Mouse (Mus musculus) MEL (cell line): ENCODE data around the gene Otol1. TPM values are rescaled to one million over a fixed set of nuclear protein-coding genes. Genes with fewer than 3 reads are reported as not detected.

Experiments
- DNase-seq: peaks from one replicate; pipeline ENCODE4 v3.0.0; 2011; ENCODE audit warnings: low read depth, low spot score
- H3K27ac ChIP-seq: 2 replicates; pipeline ENCODE4 v1.5.1; 2012; ENCODE audit warnings: low read depth, mild to moderate bottlenecking, control low read depth, low read length, moderate library complexity; ENCODE audit not compliant: control insufficient read depth
- H3K27me3 ChIP-seq, 2 experiments: fragments of 150-350 bp in 1 of 2; sonication (generic) in 1 of 2; 2 replicates each; pipeline ENCODE4 v1.6.1; 2012; ENCODE audit warnings: low read length in 2 of 2, mild to moderate bottlenecking in 2 of 2, improper control_type of control experiment in 1 of 2, moderate library complexity in 1 of 2; ENCODE audit not compliant: insufficient read depth in 2 of 2, control insufficient read depth in 1 of 2
- H3K36me3 ChIP-seq, 2 experiments: 2 replicates each; pipeline ENCODE4 v1.6.1; 2012 to 2014; ENCODE audit warnings: low read length in 2 of 2, improper control_type of control experiment in 1 of 2, inconsistent platforms in 1 of 2, mild to moderate bottlenecking in 1 of 2; ENCODE audit not compliant: insufficient read depth in 2 of 2, control insufficient read depth in 1 of 2
- H3K4me1 ChIP-seq, 2 experiments: fragments of 150-350 bp in 1 of 2; sonication (generic) in 1 of 2; 2 replicates each; pipeline ENCODE4 v1.6.1; 2012; ENCODE audit warnings: low read length in 2 of 2, improper control_type of control experiment in 1 of 2, mild to moderate bottlenecking in 1 of 2; ENCODE audit not compliant: insufficient read depth in 2 of 2, control insufficient read depth in 1 of 2
- H3K4me3 ChIP-seq, 2 experiments: fragments of 150-350 bp in 1 of 2; sonication (generic) in 1 of 2; 2 replicates each; pipeline ENCODE4 v1.5.1; 2012; ENCODE audit warnings: low read depth in 2 of 2, low read length in 2 of 2, mild to moderate bottlenecking in 2 of 2, moderate library complexity in 2 of 2, control low read depth in 1 of 2, improper control_type of control experiment in 1 of 2; ENCODE audit not compliant: control insufficient read depth in 1 of 2, insufficient read depth in 1 of 2
- H3K79me2 ChIP-seq: 2 replicates; pipeline ENCODE4 v1.6.1; 2012; ENCODE audit warnings: mild to moderate bottlenecking, low read length, moderate library complexity; ENCODE audit not compliant: control insufficient read depth, poor library complexity, insufficient read depth
- H3K9ac ChIP-seq: 2 replicates; pipeline ENCODE4 v1.6.1; 2012; ENCODE audit warnings: low read depth, mild to moderate bottlenecking, control low read depth, low read length, moderate library complexity; ENCODE audit not compliant: control insufficient read depth, poor library complexity, severe bottlenecking
- H3K9me3 ChIP-seq: fragments of 150-350 bp; sonication (generic); replicated peaks from 2 replicates; pipeline ENCODE4 v1.6.1; 2012; ENCODE audit warnings: mild to moderate bottlenecking, low read length, improper control_type of control experiment, moderate library complexity; ENCODE audit not compliant: insufficient read depth
- BHLHE40 ChIP-seq: IDR thresholded peaks from 2 replicates; pipeline ENCODE4 v1.6.1; 2012; ENCODE audit warnings: low read depth, mild to moderate bottlenecking, inconsistent platforms, low read length, improper control_type of control experiment, borderline replicate concordance
- CHD1 ChIP-seq: IDR thresholded peaks from 2 replicates; pipeline ENCODE4 v1.6.1; 2012; ENCODE audit warnings: low read depth, mild to moderate bottlenecking, inconsistent platforms, low read length, improper control_type of control experiment
- CTCF ChIP-seq, 3 experiments: IDR thresholded peaks in 2 of 3; conservative IDR thresholded peaks in 1 of 3; 2 replicates each; pipeline ENCODE4 v1.5.1; 2011 to 2012; ENCODE audit warnings: low read length in 3 of 3, low read depth in 2 of 3, mild to moderate bottlenecking in 2 of 3, improper control_type of control experiment in 1 of 3, inconsistent platforms in 1 of 3, mixed read lengths in 1 of 3, moderate library complexity in 1 of 3; ENCODE audit not compliant: control insufficient read depth in 1 of 3, insufficient read depth in 1 of 3, poor library complexity in 1 of 3, severe bottlenecking in 1 of 3
- ELF1 ChIP-seq: IDR thresholded peaks from 2 replicates; pipeline ENCODE4 v1.6.1; 2014; ENCODE audit warnings: low read depth, mild to moderate bottlenecking, inconsistent platforms, low read length, improper control_type of control experiment, moderate library complexity
- EP300 ChIP-seq, 2 experiments: IDR thresholded peaks; 2 replicates each; pipeline ENCODE4 v1.6.1; 2011; ENCODE audit warnings: improper control_type of control experiment in 2 of 2, low read length in 2 of 2, low read depth in 1 of 2, mild to moderate bottlenecking in 1 of 2
- ETS1 ChIP-seq: IDR thresholded peaks from 2 replicates; pipeline ENCODE4 v1.6.1; 2012; ENCODE audit warnings: low read depth, mild to moderate bottlenecking, inconsistent platforms, low read length, improper control_type of control experiment, moderate library complexity
- GABPA ChIP-seq: IDR thresholded peaks from 2 replicates; pipeline ENCODE4 v1.6.1; 2012; ENCODE audit warnings: low read depth, mild to moderate bottlenecking, inconsistent platforms, low read length, improper control_type of control experiment, moderate library complexity
- HCFC1 ChIP-seq: IDR thresholded peaks from 2 replicates; pipeline ENCODE4 v1.6.1; 2012; ENCODE audit warnings: low read depth, mild to moderate bottlenecking, inconsistent platforms, low read length, improper control_type of control experiment, moderate library complexity
- JUND ChIP-seq: IDR thresholded peaks from 2 replicates; pipeline ENCODE4 v1.6.1; 2011; ENCODE audit warnings: low read depth, mild to moderate bottlenecking, improper control_type of control experiment, low read length
- MAFK ChIP-seq: IDR thresholded peaks from 2 replicates; pipeline ENCODE4 v1.6.1; 2011; ENCODE audit warnings: low read depth, mild to moderate bottlenecking, low read length, improper control_type of control experiment, borderline replicate concordance
- MAZ ChIP-seq: IDR thresholded peaks from 2 replicates; pipeline ENCODE4 v1.6.1; 2012; ENCODE audit warnings: low read depth, mild to moderate bottlenecking, inconsistent platforms, low read length, improper control_type of control experiment
- MEF2A ChIP-seq: IDR thresholded peaks from 2 replicates; pipeline ENCODE4 v1.6.1; 2014; ENCODE audit warnings: low read depth, mild to moderate bottlenecking, inconsistent platforms, low read length, improper control_type of control experiment; ENCODE audit not compliant: poor library complexity, insufficient replicate concordance, severe bottlenecking; ENCODE audit errors: extremely low read depth
- MYB ChIP-seq: IDR thresholded peaks from 2 replicates; pipeline ENCODE4 v1.6.1; 2011; ENCODE audit warnings: mild to moderate bottlenecking, low read depth, low read length, improper control_type of control experiment
- MYC ChIP-seq: IDR thresholded peaks from 2 replicates; pipeline ENCODE4 v1.6.1; 2011; ENCODE audit warnings: low read depth, mild to moderate bottlenecking, low read length, improper control_type of control experiment, moderate library complexity
- NELFE ChIP-seq: IDR thresholded peaks from 2 replicates; pipeline ENCODE4 v1.6.1; 2011; ENCODE audit warnings: low read depth, low read length, improper control_type of control experiment
- NRF1 ChIP-seq: IDR thresholded peaks from 2 replicates; pipeline ENCODE4 v1.6.1; 2014; ENCODE audit warnings: low read depth, mild to moderate bottlenecking, inconsistent platforms, low read length, improper control_type of control experiment, moderate library complexity; ENCODE audit not compliant: poor library complexity, insufficient read depth, severe bottlenecking
- POLR2AphosphoS2 ChIP-seq: IDR thresholded peaks from 2 replicates; pipeline ENCODE4 v1.6.1; 2011; ENCODE audit warnings: low read length, improper control_type of control experiment
- RAD21 ChIP-seq: IDR thresholded peaks from 2 replicates; pipeline ENCODE4 v1.6.1; 2011; ENCODE audit warnings: mild to moderate bottlenecking, low read depth, low read length, improper control_type of control experiment
- SIN3A ChIP-seq: IDR thresholded peaks from 2 replicates; pipeline ENCODE4 v1.6.1; 2012; ENCODE audit warnings: low read length, improper control_type of control experiment, inconsistent platforms
- SMC3 ChIP-seq: IDR thresholded peaks from 2 replicates; pipeline ENCODE4 v1.6.1; 2011; ENCODE audit warnings: low read depth, low read length, improper control_type of control experiment
- TBP ChIP-seq: IDR thresholded peaks from 2 replicates; pipeline ENCODE4 v1.8.0; 2011; ENCODE audit warnings: low read depth, low read length, improper control_type of control experiment
- USF1 ChIP-seq: IDR thresholded peaks from 2 replicates; pipeline ENCODE4 v1.6.1; 2014; ENCODE audit warnings: low read depth, mild to moderate bottlenecking, inconsistent platforms, low read length, improper control_type of control experiment, moderate library complexity
- USF2 ChIP-seq, 2 experiments: IDR thresholded peaks; 2 replicates each; pipeline ENCODE4 v1.6.1; 2011 to 2012; ENCODE audit warnings: improper control_type of control experiment in 2 of 2, low read length in 2 of 2, borderline replicate concordance in 1 of 2, inconsistent platforms in 1 of 2, low read depth in 1 of 2, mild to moderate bottlenecking in 1 of 2; ENCODE audit not compliant: insufficient read depth in 1 of 2
- ZC3H11A ChIP-seq: IDR thresholded peaks from 2 replicates; pipeline ENCODE4 v1.6.1; 2012; ENCODE audit warnings: low read depth, mild to moderate bottlenecking, inconsistent platforms, low read length, improper control_type of control experiment
- polyA plus RNA-seq, 2 experiments: library from polyadenylated mRNA; stranded (reverse) in 1 of 2; unstranded in 1 of 2; fragments of >175 nt in 1 of 2; fragments of >200 nt in 1 of 2; gene quantifications; 2 replicates each; pipeline versions ENCODE4 v1.2.1 to v1.2.4; 2012; ENCODE audit warnings: low replicate concordance in 2 of 2, low read depth in 1 of 2; ENCODE audit not compliant: insufficient read length in 2 of 2, insufficient read depth in 1 of 2, missing spikeins in 1 of 2
- total RNA-seq: library from RNA; depleted of rRNA; stranded (reverse); fragments of 300-350 nt; gene quantifications from 2 replicates; pipeline ENCODE4 v1.2.3, GENCODE M21; 2012

Gene Otol1
- total and polyA plus RNA-seq, 3 experiments: not detected

- Histone ChIP-seq H3K4me3 (no peak overlapping the region), H3K79me2 (no peaks in the 10 kb centered on the region), H3K36me3 (no peaks in the 10 kb centered on the region), H3K4me1 (no peaks in the 10 kb centered on the region), H3K27ac (no peak overlapping the region), H3K9ac (no peak overlapping the region), H3K27me3 (no peaks in the 10 kb centered on the region), H3K9me3 (no peaks in the 10 kb centered on the region)
- TF ChIP-seq ETS1 (no peak), JUND (no peak), MAFK (no peak), RAD21 (no peak), USF2 (IDR thresholded peaks at IDR 0.05; ENCODE audit: borderline replicate concordance in 1 of 2, insufficient read depth in 1 of 2, low read depth in 1 of 2, low read length in 2 of 2) (no peak), MYC (no peak), SMC3 (no peak), ELF1 (no peak), NELFE (no peak), SIN3A (no peak), MEF2A (no peak), EP300 (IDR thresholded peaks at IDR 0.05; ENCODE audit: low read depth in 1 of 2, low read length in 2 of 2) (no peak), MYB (no peak), GABPA (no peak), POLR2AphosphoS2 (no peak)
- DNase-seq: no peak
Observed at GRCm38 (mm10) chr3:70004379-70004778, 3.0 kb upstream of the Otol1 start.

- no peaks in the 10 kb centered on the region for H3K27me3 ChIP-seq
- DNase-seq: no peak
- no peak overlapping the region for H3K4me3 ChIP-seq
- H3K36me3 ChIP-seq: no peaks in the 10 kb centered on the region
- H3K27ac ChIP-seq: no peak overlapping the region
- H3K9ac ChIP-seq: no peak overlapping the region
- TF ChIP-seq NRF1 (no peak), CTCF (IDR thresholded peaks at IDR 0.05 in 2 of 3, conservative IDR thresholded peaks at IDR 0.05 in 1 of 3; ENCODE audit: control insufficient read depth in 1 of 3, insufficient read depth in 1 of 3, low read depth in 2 of 3, low read length in 3 of 3, poor library complexity in 1 of 3, severe bottlenecking in 1 of 3) (no peak), MAZ (no peak), BHLHE40 (no peak), ZC3H11A (no peak), CHD1 (no peak), TBP (no peak), USF1 (no peak), EP300 (IDR thresholded peaks at IDR 0.05; ENCODE audit: low read depth in 1 of 2, low read length in 2 of 2) (no peak), MEF2A (no peak), SIN3A (no peak), ELF1 (no peak), HCFC1 (no peak)
- no peaks in the 10 kb centered on the region for H3K79me2 ChIP-seq
- H3K9me3 ChIP-seq: no peaks in the 10 kb centered on the region
- no peaks in the 10 kb centered on the region for H3K4me1 ChIP-seq
Observed at GRCm38 (mm10) chr3:70012641-70013040, 5.2 kb downstream of the Otol1 start.
